Mouse (Mus musculus) lung, postnatal 14 days (tissue): ENCODE results near the gene Gm14180.
"Not testable (repeated sequence)": the region's sequence is repeated elsewhere in the genome, so short reads cannot be mapped to it uniquely, and the experiment has no call there.

Experiments used
- DNase-seq: peaks from one replicate; pipeline ENCODE4 v3.0.0; 2021

Gene Gm14180

DNA sequence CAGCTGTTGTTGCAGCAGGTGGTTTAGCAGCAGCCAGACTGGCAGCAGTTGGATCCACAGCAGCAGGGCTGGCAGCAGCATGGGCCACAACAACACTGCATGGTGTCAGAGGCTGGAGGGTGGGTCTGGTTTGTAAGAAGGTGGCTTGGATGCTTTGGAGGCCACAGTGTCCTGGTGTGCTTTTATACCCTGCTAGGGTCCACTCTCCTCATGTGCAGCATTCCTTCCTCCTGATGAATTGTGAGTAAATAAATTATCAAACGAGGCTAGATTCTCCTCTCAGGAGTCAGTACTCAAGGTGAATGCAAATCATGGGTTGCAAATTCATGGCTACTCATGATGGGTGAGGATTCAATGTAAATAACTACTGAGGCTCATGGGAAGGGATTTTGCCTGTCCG is at the start of gene Gm14180:
Gm14180 (minus strand) TSS at position 101 of the 400 bp plus-strand sequence.
- DNase-seq, result no peak

DNA sequence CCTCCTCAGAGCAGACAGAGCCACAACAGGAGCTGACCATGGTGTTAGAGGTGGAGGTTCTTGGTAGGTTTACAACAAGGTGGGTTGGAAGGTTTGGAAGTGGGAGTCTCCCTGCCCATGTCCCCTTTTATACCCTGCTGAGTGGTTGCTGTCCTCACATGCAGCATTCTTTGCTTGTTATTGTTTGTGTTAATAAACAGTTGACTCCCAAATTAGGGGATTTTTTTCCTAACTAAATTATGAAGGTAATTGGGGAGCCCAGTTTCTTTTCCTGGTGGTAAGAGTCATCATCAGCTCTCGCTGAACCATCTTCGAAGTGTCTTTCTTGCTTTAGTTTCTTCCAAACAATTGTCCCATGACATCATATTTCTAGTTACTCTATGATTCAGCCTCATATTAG is 46.5 kb upstream of the Gm14180 start, which contains the start of gene Krtap4-8:
Krtap4-8 (minus strand) TSS at position 101 of the 400 bp plus-strand sequence.
- no peak for DNase-seq

DNA sequence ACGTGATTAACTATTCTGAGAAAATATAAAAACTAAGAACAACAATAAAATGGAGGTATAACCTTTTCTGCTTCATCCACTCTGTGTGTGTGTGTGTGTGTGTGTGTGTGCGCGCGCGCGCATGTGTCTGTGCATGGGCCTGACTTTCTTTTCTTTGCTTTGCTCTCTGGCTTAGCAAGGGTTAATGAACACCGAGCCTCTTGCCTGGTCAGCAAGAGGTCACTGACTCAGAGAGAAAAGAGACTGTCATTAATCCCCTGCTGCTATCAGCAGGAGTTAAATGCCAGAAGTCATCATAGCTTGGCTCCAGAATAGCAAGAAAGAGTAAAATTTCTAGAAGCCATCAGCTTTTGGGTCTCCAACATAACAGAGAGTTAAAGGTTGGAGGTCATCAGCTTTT is 44.3 kb upstream of the Gm14180 start:
- no peak for DNase-seq

DNA sequence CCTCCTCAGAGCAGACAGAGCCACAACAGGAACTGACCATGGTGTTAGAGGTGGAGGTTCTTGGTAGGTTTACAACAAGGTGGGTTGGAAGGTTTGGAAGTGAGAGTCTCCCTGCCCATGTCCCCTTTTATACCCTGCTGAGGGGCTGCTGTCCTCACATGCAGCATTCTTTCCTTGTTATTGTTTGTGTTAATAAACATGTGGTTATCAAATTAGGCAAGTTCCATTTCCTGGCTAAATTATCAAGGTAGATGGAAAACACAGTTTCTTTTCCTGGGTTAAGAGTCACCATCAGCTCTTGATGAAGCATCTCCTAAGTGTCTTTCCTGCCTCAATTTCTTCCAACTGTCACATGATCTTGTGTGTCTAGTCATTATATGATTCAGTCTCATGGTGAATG is 38.7 kb upstream of the Gm14180 start, which contains the start of gene Gm11595:
Gm11595 (minus strand) TSS at position 101 of the 400 bp plus-strand sequence.
- DNase-seq, result not testable (repeated sequence)

- no peak for DNase-seq
Measured at GRCm38 (mm10) chr11:99768410-99768809, 34.3 kb upstream of the Gm14180 start.

- DNase-seq, result no peak
Measured at GRCm38 (mm10) chr11:99758877-99759276, 24.8 kb upstream of the Gm14180 start.

GRCm38 (mm10) chr11:99743985-99744384 is 9.9 kb upstream of the Gm14180 start:
- peak; percentile 7 for DNase-seq

GRCm38 (mm10) chr11:99724061-99724460 is 10.0 kb downstream of the Gm14180 start:
- DNase-seq, result no peak

GRCm38 (mm10) chr11:99718759-99719158 is 15.3 kb downstream of the Gm14180 start:
- DNase-seq, result no peak

GRCm38 (mm10) chr11:99690463-99690862 is 43.6 kb downstream of the Gm14180 start, which contains the start of gene Gm14190:
Gene Gm14190, minus strand, starts transcription at chr11:99690740.
- DNase-seq, result no peak

GRCm38 (mm10) chr11:99685235-99685634 is 48.9 kb downstream of the Gm14180 start:
- not testable (repeated sequence) for DNase-seq
